Mouse (Mus musculus): ENCODE data around the gene 1700021F05Rik. TPM values are rescaled to one million over a fixed set of nuclear protein-coding genes. Genes with fewer than 3 reads are reported as not detected.

The 1700021F05Rik gene
- total RNA-seq, 2 experiments from 2014 or later: 90.8 to 102 TPM

DNA sequence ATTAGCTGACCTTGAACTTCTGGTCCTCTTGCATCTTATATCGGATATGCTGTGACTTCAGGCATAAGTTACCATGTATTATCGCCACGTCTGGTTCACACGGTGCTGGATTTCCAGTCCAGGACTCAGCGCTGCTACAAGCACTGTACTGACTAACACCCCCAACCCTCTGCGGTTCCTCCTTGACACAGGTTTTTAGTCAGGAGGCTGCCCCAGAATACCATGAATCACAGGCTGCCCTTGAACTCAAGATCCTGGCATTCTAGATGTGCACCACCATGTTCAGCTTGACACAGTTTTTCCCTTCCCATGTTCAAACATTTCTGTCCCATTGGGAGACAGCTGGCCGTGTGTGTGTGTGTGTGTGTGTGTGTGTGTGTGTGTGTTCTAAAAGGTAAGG lies 51.7 kb downstream of the 1700021F05Rik start:
- DNase-seq: no peak

DNA sequence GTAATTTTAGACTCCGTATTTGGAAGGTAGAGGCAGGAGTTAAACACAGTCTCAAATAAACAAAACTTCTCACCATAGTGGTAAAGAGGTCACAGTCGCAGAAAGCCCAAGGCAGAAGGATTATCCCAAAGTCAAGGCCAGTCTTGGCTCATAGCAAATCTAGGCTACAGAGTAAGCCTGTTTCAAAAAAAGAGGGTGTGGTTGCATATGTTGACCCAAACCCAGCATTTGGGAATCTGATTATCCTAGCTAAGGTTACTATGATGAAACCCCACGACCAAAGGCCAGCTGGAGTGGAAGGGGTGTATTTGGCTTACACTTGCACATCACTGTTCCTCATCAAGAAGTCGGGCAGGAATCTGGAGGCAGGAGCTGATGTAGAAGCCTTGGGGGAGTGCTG lies 52.5 kb downstream of the 1700021F05Rik start:
- DNase-seq: no peak
- intact Hi-C loops (cut with DNase I): no loop called here

More for the DNA sequence above, 51.7 kb downstream of the 1700021F05Rik start:
- intact Hi-C loops (cut with DNase I): no loop called here

DNA sequence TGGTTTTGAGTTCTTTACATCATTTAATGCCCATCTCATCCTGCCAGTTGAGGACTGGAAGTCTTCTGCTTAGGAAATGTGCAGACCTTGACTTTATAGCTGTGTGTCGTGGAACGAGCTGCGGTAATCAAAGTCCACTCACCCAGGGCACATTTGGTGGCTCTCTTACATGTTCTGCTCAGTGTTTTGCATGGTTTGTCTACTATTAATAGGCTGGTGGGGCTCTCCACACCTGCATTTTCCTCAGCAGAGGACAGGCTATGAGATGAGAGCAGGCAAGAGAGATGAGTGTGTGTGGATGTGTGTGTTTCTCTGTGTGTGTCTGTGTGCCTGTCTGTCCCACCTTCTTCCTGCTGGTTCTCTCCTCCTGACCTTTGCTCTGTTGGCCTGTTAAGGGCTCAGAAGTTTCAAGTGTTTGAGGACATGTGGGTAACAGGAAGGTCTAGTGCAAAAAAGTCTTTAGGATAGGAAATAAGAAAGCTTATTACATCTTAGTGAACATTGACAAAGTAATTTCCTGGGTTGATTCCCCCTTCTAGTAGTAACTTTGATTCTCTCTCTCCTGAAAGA lies 53.3 kb downstream of the 1700021F05Rik start:
- intact Hi-C loops (cut with DNase I): no loop called here
- no peak for DNase-seq

DNA sequence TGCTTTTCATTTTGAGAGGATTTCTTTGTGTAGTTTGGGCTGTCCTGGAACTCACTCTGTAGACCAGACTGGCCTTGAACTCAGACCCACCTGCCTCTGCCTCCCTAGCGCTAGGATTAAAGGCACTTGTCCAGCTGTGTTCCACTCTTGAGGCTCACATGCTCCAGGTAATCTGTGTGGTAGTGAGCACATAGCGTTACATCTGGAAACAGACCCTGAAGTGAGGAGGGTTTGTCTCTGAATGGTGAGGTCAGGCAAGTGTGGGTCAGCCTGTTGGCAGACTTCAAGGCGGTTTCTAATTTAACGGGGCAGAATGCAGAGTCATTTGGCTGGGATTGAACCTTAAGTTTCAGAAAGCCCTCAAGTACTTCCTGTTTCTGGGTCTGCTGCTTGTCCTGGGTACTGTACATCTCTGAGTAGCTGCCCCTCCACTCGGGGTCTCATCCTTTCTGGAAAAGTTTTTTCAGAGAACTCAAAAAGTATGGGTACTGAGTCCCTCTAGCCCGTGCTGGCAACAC lies 55.0 kb downstream of the 1700021F05Rik start:
- no peak for DNase-seq
- intact Hi-C loops (cut with DNase I): no loop called here

DNA sequence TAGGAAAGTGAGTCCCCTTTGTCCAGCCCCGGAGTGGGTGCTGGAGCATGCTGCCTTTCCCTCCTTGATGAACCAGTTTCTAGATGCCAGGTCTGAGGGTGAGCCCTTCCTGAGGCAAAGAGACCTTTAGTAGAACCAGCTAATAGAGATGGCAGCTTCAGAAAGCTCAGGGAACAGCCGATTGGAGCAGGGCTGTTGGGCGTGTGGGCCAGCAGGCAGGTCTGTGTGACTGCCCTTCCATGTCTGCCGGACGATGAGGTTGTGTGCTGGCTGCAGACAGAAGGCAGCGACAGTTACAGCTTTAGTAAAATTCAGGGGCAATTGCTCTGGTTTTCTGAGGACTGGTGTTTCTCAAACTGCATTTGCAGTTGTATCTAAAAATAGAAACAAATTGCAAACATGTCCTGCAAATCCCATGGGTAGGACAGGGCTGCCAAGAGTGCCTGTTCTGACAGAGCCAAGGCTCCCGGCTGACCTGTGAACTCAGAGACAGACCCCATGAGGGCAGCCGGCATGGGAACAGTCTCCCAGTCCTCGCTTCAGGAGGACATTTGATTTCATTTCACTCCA lies 57.3 kb downstream of the 1700021F05Rik start:
- intact Hi-C loops (cut with DNase I): no loop called here
- peak; percentile 26 to 47 for DNase-seq

DNA sequence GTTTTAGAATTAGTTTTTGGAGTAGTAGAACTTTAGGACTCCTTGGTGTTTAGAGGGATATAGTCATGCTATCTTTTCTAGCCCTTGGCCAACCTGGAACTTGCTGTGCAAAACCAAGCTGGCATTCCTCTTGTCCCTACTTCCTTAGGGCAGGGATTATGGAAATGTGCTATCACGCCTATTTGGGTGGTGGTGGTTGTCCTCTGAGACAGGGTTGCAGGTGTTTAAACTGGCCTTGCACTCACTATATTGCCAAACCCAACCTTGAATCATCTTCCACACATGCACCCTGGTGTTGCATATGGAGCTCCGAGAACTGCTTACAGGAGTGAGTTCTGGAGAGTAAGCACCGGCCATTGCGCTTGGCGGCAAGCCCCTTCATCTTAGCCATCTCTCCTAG lies 58.8 kb downstream of the 1700021F05Rik start:
- intact Hi-C loops (cut with DNase I): no loop called here

DNA sequence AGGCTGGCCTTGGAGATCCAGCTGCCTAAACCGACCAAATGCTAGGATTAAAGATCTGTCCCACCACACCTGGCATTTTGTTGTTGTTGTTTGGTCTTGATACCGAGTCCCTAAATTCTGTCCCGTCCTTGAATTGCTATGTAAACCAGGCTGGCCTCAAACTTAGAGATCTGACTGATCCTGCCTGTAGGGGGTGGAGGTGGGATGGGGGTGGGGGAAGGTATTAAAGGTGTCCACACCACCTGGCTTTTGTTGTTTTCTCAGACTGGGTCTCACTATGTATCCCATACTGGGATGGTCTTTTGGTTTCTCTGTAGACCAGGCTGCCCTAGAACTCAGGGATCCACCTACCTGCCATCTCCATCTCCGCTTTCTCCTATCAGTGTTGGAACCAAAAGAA lies 59.6 kb downstream of the 1700021F05Rik start:
- intact Hi-C loops (cut with DNase I): no loop called here
- no peak for DNase-seq

More for the DNA sequence above, 58.8 kb downstream of the 1700021F05Rik start:
- DNase-seq: no peak

DNA sequence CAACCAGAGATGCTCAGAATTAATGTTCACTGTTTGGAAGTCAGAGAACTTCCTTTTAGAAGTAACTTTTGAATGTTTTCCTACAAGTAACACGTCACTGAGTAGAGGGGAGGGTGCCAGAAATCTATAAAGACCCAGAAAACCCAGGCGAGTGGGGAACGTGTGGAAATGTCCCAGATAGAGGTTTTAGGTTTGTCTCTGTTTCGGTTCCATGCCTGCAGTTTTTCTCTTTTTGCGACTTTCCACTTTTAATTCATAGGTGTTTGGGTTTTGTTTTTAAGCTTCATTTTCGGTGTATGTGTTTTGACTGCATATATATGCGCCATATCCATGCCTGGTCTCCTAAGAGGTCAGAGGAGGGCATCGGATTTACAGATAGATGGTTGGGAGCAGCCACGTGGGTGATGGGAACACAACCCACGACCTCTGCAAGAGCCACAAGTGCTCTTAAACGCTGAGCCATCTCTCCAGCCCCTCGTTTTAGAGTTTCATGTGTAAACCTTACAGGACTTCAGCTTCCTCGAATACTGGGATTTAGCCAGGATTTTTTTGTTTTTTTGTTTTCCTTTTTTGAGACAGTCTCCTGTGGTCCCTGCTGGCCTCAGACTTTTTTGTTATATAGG lies 60.5 kb downstream of the 1700021F05Rik start:
- intact Hi-C loops (cut with DNase I): loop anchor here (1.0 kb wide), 1 partner anchor 60 kb away; the partner anchor contains the start of gene 1700021F05Rik
- no peak for DNase-seq

DNA sequence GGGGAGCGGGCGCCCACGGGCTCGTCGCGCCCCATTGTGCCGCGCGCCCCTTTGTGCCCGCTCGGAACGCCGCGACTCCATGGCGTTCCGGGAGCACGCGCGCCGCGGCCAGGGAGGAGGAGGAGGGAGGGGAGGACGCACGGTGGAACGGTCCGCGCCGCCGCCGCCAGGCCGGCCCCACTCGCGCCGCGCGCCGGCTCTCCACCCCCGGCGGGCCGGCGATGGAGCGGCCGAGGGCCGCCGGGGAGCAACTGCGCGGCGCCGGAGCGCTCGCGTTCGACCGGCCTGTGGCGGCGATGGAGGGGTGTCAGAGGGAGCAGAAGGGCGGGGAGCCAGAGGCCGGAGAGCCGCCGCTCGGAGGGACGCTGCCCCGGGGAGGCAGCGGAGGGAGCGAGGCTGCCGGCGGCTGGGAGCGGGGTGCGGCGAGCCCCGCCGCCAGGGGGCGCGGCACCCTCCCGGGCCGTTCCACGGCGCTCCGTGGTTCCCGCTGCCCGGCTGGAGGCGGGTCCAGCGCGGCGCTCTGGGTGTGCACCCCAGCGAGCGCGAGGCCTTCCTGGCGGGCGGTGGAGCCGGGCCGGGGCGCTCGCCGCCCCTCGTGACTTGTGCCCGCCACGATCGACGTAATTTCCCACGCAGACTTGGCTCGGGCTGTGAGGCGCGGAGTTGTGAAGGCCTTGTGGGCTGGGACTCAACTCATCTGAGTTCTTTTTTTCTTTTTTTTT lies 61.2 kb downstream of the 1700021F05Rik start:
- DNase-seq: peak; percentile 78 to 84
- intact Hi-C loops (cut with DNase I): loop anchor here (1.0 kb wide), 1 partner anchor 61 kb away; the partner anchor contains the start of gene 1700021F05Rik

DNA sequence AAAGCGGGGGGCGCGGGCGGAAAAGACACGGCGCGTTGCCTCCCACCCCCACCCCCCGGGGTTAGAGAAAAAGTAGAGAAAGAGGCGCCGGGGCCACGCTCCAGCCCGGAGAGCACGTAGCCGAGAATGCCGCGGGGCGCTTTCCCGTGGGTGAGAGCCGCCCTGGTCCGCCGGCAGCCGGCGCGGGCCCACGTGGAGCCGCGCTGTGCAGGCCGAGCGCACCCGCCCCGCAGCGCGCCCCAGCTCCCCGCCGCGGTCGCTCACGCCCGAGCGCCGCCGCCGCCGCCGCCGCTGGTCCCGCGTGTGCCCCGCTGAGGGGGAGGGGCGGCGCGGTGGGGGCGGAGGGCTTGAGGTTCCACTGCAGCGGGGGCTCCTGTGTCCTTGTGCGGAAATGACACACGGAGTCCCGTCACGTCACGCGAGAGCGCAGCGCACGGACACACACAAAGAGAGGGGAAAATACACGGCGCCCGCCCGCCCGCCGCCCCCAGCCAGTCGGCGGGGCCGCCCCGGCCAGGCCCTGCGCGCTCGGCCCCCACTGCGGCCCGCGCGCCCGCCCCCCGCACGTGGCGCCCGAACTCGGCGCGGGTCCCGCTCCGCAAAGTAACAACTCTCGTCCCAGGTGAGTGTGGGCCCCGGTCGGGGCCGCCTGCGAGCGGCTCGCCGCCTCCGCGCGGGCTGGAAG lies 61.9 kb downstream of the 1700021F05Rik start, which contains the start of gene Bend3:
TSS of gene Bend3 (plus strand) at position 81 of the 685 bp plus-strand sequence.
- peak; percentile 20 to 47 for DNase-seq
- intact Hi-C loops (cut with DNase I): no loop called here

DNA sequence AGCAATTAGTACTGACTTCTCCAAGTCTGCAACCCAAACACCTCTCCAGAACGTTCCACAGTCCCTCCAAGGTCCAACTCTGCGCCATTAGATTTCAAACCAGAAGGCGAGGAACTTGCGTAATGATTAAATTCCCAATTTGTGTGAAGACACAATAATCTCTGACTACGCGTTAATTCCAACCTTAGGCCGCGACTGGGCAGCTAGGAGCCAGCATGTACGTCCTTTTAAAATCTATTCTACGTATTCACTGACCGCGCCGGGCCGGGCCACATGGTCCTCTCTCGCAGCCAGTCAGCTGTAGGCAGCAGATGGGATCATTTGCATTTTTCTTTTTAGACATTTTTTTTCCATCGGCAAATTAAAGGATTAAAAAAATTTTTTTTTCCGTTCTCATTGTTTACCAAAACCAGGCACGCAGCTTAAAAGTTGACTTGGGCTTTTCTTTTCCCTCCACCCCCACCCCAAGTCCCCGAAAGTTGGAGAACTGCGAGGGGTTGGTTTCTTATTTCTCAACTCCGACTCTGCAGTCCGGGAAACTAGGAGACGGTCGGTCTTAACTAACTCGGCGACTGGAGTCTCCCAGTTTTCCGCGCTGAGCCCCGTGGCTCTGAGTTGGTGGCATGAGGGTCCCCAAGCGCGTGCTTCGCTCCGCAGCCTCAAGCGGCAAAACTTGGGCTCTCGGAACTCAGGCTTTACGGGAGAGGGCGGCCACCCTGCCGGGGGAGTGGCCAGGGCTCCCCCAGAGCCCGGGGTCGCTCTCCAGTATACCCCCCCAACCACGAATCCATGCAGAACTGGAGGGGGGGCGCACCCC lies 62.7 kb downstream of the 1700021F05Rik start:
- peak; percentile 20 to 30 for DNase-seq
- intact Hi-C loops (cut with DNase I): no loop called here

DNA sequence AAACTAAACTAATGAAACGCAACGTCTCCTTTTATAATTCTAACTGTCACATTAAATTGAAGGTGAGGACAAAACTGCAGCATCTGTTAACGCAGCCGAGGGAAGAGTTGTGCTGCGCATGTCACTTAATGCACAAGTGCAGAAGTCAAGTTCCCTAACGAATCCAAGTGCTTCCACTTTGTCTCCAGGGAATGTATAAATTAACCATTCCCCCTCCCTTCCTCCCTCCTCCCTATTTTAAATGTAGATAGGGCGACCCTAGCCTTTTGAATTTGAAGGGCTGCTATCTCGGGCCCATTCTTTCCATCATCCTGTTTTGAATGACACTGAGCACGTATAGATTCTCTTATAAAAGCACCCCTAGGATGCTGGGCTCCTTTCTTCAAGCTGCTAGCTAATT lies 63.3 kb downstream of the 1700021F05Rik start:
- DNase-seq: no peak
- intact Hi-C loops (cut with DNase I): no loop called here

DNA sequence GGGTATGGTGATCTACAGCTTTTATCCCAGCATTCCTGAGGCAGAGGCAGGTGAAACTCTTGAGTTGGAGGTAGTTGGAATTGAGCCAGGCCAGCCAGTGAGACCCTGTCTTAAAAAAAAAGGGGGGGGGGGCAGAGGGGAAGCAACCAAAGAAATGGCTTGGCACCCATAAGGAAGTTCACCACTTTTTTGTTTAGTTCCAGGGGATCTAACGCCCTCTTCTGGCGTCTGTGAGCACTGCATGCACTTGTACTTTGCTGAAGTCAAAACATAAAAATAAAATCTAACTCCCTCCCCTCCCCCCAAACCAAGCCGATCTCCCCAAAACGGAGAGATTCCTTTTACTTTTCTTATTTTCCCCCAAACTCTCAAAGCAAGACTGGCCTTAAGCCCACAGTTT lies 65.4 kb downstream of the 1700021F05Rik start:
- intact Hi-C loops (cut with DNase I): no loop called here
- DNase-seq: no peak

Other genes starting within 250 kb of the 1700021F05Rik start
- 1 to 10 TPM; 3.6 to 4.9 TPM for gene Bend3, start 62.2 kb downstream of the 1700021F05Rik start, total RNA-seq (2021)
- gene Gm9803, start 16.9 kb downstream of the 1700021F05Rik start, total RNA-seq (2021): 1 to 10 TPM; 5.4 to 9.2 TPM
- gene Cd24a, start 37.3 kb upstream of the 1700021F05Rik start, total RNA-seq (2021): 100 to 1,000 TPM in 1 of 2 experiments, 10 to 100 TPM in 1; 54.5 to 100 TPM

Data from gastrocnemius, postnatal 36 days (tissue).